Mouse (Mus musculus) megakaryocyte progenitor cell, adult 5-6 weeks (primary cell): ENCODE results near the gene Mettl7b. TPM values are rescaled to one million over a fixed set of nuclear protein-coding genes. Genes with fewer than 3 reads are reported as not detected.
A peak's percentile ranks its signal among the peaks of the same experiment; 100 is the strongest.
"Not testable (repeated sequence)": the region's sequence is repeated elsewhere in the genome, so short reads cannot be mapped to it uniquely, and the experiment has no call there.

Experiments
- ATAC-seq: replicated peaks from 2 replicates; pipeline ENCODE4 v1.8.0; 2016; ENCODE audit warnings: mild to moderate bottlenecking, moderate TSS enrichment, inconsistent platforms; ENCODE audit not compliant: poor library complexity
- total RNA-seq, 2 experiments: library from RNA; stranded (forward) in 1 of 2; stranded (reverse) in 1 of 2; fragments of 157-497, 149-512 nt in 1 of 2; fragments of 200-1000 nt in 1 of 2; gene quantifications; 2 replicates each; pipeline versions ENCODE4 v1.2.3 to v1.2.4; 2015 to 2017

Gene Mettl7b
- total RNA-seq (2015) (not detected in 2 replicates), total RNA-seq (2017) (not detected in 2 replicates)

DNA sequence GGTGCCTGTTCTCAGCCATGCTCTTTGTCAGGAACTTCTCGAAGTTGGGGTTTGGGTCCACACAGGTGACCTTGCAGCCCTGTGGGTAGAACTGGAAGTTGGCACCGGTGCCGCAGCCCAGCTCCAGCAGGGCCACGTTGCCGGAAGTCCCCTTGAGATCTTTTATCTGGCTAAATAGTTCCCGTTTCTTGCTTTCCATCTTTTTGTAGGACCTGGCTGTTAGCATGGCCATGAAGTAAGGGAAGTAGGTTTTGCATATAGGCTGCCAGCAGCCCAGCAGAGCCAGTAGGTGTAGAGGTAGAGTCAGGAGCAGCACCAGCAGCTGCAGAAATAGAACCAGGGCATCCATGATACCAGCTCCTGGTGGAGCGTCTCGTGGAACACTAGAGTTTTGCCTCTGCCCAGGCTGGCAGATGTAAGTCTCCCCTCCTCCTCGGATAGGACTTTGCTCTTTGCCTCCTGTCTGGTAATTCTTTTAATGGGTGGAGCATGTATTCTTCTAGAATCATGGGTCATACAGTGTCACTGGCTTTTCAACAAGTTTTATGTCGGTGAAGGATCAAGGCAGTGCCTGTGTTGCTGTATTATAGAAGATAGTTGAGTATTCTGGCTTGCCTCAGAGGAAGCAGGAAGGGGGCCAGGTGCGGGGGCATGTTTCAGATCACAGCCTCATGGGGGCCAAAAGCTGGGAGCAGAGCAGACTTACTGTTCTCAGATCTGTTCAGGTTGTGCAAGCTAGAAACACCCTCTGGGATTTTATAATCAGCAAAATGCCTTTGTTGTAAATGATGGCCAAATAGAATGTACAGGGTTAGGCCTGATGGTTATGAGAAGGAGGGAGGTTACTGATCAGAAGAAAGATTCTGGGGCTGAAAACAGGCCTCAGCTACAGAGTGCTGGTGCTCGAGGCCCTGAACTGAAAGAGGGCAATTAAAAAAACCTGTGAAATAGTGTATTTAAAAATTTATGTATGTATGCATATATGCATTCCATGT, at the start of gene Mettl7b:
Gene Mettl7b (minus strand): TSS at position 399 of the 995 bp plus-strand sequence.
- ATAC-seq: peak; percentile 63

DNA sequence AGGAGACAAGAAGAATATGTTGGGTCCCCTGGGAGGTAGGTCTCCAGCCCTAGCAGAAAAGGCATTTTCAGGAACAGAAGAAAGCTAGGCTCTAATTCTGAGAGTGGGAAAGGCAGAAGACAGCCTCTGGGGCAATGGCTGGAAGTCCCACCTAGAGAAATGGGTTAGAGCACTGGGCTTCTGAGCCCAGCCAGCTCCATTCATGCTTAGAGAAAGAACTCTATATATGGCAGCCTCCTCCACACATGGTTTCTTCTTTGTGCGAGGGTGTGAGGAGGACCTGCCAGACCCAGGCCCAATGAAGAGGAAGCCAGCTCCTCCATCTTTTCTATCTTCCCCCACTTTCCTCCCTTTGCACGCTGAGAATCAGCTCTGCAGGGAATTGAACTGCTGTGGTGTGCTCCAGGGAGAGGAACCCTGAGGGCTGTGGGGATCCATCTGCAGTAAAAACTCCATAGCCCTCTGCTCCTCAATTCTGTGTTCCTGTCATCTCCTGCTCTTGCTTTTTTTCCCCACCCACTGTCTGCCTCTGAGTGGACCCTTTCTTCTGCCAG, 49.6 kb upstream of the Mettl7b start, which contains the start of gene Olfr763:
Gene Olfr763 (plus strand): TSS at position 504 of the 554 bp plus-strand sequence.
- ATAC-seq: no peak

DNA sequence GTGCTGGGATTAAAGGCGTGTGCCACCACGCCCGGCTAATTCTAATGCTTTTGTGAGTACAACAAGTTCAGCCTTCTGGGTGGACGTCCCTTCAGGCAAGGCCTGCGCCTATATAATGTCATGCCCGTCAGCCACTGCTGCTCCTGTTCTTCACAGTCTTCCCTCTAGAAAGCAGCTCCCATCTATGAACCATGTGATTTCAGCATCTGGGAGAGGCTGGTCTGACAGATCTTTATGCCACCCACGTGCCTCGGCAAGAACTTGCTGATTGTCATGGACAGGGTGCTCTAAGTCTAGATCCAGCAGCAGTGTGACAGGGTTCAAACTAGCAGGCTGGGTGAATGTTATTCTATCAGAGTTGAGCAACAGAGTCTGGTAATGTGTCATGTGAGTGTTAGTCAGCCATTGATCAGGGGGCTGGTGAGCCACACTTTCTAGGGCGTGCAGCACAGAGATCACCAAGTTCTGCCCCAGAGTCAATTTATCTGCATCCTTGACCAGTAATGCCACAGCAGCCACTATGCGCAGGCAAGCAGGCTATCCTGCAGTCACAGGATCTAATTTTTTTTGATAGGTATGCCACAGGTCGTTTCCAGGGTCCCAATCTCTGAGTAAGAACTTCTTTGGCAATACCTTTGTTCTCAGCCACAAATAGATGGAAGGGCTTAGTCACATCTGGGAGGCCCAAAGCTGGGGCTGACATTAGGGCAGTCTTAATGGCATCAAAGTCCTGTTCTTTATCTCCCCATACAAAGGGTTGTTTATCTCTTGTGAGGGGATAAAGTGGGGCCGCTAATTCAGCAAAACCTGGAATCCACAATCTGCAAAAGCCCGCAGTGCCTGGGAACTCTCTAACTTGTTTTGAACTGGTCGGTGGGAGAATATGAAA, 43.5 kb upstream of the Mettl7b start:
- ATAC-seq: no peak

DNA sequence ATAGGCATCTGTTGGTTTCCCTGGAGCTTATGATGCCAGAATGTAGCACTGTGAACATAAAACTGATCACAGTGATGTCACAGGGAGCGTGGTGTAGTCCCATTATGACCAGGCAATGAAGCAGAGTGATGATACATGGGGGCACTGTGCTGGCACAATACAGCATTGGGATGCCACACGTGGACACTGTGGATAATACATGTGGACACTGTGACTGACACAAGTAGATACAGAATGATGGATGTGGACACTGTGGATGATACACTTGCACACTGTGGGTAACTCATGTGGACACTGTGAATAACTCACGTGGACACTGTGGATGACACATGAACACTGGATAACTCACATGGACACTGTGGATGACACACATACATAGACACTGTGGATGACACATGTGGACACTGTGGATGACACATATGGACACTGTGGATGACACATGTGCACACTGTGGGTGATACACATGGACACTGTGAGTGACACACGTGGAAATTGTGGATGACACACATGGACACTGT, 35.8 kb upstream of the Mettl7b start:
- ATAC-seq: no peak

DNA sequence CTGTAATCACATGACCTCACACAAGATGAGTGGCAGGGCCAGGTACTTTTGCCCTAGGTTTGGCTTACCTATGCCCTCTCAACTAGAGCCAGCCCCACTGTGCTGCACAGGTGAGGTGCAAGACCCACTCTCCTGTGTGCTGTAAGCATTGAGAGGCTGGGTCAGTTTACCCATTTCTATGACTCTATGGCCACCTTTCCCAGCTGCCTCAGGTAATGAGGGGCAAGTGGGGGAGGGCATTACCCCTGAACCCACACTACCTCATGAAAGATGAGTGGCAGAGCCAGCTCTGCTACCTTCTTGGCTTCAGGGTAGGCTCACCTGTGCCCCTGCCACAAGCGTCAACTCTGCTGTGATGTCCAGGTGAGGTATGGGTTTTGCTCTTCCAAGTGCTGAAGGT, 35.0 kb upstream of the Mettl7b start:
- ATAC-seq: no peak

DNA sequence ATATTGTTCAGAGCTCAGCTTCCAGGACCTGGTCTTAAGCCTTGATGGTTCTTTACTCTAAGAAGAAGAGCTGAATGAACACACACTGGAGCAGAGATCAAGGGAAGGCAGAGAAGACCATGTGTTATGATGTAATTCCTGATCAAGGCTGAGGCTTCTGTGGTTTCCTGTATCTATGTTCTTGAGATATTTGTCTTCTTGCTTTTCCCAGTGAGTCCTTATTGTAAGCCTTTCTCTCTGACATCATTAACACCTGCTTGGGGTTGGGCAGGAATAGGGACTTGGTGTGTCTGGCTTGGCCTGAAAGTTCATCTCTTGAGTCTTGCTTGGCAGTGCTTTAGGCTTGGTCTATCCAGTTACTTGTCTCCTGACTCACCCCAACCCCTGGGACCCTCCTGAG, 30.2 kb upstream of the Mettl7b start:
- ATAC-seq: peak; percentile 56

DNA sequence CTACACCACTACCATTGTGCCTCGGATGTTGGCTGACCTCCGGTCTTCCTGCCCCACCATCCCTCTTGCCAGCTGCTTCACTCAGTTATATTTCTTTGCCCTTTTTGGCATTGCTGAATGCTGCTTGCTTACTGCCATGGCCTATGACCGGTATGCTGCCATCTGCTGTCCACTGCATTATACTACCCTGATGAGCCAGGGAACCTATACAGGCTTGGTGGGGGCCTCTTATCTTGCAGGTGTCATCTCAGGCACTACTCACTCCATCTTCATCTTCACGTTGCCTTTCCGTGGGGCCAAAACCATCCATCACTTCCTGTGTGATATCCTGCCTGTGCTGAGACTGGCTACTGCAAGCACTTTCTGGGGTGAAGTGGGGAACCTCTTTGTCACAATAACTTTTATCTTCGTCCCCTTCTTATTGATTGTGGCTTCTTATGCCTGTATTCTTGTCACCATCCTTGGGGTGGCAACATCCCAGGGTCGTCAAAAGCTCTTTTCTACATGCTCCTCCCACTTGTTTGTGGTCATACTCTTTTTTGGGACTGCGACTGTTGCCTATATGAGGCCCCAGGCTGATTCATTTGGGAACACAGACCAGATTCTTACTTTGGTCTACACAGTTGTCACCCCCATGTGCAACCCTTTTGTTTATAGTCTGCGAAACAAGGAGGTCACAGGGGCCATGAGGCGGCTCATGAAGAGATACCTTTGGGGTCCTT, 29.5 kb upstream of the Mettl7b start:
- peak; percentile 92 for ATAC-seq

DNA sequence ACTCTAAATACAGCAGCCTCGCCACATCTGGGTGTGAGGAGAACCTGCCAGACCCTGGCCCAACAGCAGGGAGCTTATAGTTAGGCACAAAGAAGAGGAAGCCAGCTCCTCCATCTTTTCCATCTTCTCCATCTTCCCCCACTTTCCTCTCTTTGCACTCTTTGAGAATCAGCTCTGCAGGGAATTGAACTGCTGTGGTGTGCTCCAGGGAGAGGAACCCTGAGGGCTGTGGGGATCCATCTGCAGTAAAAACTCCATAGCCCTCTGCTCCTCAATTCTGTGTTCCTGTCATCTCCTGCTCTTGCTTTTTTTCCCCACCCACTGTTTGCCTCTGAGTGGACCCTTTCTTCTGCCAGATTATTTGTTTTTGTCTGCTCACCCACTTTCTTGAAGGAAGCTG, 28.3 kb upstream of the Mettl7b start, which contains the start of gene Olfr9:
Gene Olfr9 (plus strand): TSS at position 301 of the 400 bp plus-strand sequence.
- not testable (repeated sequence) for ATAC-seq

DNA sequence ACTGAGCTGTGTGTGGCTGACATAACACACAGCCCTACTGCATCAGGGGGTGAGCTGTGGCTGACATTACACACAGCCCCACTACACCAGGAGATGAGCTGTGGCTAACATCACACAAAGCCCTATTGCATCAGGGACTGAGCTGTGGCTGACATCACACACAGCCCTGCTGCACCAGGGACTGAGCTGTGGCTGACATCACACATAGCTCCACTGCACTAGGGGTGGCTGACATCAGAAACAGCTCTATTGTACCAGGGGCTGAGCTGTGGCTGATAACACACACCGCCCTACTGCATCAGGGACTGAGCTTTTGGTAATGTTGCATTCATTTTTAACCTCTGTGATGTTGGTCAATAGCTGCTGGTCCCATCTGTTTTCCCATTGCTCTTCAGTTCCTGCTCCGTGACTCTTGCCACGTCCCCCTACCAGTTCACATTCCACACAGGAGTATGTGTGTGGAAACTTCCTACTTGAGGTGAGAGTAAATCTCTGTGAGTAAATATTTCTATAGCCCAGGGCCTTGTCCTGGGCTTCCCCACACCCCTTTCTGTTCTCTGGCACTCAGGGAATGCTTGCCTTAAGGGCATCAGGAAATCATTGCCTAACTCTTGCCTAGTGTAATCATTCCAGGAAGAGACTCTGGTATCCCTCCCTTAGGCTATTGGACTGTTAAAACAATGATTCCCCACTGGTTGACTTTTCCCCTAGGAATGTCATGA, 20.0 kb upstream of the Mettl7b start:
- ATAC-seq: no peak; the same call in 1 of the 2 replicates

DNA sequence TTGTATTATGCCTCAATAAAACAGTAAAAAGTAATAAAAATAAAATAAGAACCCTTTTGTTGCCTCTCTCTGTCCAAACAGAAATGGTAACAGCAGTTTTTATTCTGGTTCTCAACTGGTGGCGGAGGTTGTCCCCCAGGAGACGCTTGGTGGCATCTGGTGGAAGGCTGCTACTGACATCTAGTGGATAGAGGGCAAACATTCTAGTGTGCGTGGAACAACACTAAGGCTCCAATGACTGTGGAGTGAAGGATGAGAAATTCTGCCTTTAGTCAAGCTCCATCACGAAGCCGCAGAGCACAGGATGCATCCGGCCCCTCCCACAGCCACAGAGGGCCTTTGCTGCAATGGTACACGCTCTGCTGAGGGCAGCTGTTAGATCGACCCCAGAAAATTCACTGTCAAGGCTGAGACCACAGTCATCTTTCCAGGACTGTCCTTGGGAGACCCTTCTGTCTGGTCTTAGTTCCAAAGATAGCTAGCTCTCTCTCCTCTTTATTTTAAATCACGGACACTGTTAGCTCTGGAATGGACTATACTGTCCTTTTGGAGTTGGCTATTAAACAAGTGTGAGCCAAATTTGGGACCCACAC, 16.8 kb upstream of the Mettl7b start:
- ATAC-seq: peak; percentile 98

DNA sequence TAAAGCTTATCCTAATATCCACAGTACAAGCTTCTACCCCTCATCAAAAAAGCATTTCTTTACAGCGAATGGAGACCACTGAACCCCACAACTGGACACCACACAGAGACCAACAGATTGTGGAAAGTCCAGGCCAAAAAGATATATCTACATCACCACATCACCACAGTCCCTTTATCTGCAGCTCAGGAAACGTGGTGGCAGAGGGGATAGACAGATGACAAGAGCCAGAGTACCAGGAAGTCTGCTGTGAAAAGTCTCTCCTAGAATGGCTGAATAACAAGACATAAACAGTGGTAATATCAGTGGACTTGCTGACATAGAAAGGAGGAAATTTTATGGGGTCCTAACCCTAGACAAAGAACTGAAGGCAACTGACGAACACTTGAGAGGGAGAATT, 15.6 kb upstream of the Mettl7b start:
- ATAC-seq: no peak

DNA sequence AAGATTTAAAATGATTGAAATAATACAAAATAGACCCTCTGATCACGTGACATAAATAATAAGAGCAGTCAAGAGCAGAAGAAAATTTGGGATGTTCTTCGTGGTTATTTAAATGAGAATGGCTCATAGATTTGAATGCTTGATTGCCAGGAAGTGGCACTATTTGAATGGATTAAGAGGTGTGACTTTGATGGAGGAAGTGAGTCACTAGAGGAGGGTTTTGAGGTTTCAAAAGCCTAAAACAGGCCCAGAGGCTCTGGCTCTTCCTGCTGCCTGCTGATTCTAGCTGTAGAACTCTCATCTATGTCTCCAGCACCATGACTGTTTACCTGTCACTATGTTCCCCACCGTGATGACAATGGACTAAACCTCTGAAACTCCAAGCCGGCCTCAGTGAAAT, 12.1 kb upstream of the Mettl7b start:
- ATAC-seq: no peak

DNA sequence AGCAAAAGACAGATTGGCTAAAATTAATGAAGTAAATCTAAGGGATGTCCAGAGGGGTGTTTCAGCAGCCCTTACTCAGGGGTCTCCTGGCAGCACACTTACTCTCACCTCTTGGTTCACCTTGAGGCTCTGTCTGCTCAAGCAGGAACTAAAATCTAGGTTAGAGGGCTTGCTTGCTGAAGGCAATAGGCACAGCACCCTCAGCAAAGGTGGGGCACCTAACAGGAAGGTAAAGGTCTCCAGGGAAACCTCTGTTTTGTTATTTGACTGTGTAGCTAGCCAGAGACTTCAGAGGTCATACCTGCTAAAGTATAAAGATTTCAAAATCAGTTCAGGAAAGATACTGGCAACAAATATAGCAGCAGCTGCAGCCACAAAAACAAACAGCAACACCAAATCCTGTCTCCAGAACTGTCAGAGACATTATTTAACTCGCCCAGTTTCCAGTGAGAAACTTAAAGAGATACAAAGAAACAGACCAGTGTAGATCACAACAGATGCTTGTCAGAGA, 10.0 kb upstream of the Mettl7b start:
- ATAC-seq: no peak

DNA sequence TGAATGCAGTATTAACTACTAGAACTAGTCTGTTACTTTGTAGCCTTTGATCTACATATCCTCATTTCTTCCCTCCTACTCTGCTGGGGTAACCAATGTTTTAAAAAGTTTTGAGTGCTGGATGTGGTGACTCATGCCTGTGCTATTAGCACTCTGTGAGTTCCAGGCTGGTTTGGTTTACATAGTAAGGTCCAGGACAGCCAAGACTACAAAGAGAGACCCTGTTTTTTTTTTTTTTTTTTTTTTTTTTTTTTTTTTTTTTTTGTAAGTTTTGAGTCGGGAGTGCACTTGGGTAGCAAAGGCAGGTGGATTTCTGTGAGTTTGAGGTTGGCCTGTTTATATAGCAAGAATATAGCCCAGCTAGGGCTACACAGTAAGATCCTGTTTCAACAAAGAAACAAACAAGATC, 7.6 kb upstream of the Mettl7b start:
- ATAC-seq: no peak

DNA sequence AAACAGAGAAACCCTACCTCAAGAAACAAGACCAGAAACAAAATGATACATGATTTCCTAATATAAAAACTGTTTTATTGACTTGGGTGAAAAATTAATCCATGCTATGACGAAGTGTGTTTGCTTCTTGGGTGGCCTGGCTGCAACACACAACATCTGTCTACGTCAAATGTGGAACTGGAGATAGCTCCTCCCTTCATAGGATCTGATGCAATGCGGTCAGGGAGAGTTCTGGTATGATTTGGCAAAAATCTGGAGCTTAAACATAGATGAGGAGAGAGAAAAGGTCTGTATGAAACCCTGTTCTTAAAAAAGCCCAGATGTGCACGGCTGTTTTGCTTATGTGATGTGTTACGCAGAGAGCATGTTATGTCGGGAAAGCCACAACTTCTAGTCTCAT, 5.1 kb upstream of the Mettl7b start:
- ATAC-seq: peak; percentile 95

DNA sequence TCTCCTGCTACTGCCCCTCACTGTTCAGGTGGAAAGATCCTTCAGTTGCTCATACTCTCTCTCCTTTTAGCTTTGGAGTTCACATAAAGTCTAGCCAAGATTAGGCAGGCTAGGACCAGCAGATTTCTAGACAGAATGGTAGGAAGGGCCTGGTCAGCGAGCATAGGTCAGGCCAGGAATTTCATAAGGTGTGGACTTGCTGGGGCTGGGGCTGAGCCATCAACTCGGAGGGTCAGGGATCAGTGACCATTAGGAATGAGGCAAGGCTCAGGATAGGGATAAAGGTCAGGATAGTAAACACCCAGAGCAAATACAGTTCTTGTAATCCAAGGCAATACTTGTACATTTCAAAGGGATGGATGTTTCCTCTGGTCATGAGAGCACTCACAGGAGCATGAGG, 4.2 kb upstream of the Mettl7b start:
- ATAC-seq: no peak

DNA sequence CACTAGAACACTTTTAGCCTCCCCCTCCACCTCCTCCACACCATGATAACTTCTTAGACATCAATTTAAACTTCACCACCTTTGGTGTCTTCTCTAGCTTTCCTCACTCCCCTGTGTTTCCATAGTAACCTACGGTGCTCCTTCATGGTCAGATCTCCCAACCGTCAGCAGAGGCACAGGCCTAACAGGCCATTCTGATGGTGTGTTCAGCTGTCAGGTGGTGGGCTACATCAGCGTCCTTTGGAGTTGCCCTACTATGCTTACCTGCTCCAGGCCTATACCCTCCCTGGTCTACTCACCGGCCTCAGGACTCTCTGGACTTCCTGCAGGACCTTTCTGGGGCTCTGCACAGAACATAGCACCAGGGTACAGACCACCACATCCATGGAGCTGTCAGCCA, 646 bp downstream of the Mettl7b start:
- ATAC-seq: no peak

DNA sequence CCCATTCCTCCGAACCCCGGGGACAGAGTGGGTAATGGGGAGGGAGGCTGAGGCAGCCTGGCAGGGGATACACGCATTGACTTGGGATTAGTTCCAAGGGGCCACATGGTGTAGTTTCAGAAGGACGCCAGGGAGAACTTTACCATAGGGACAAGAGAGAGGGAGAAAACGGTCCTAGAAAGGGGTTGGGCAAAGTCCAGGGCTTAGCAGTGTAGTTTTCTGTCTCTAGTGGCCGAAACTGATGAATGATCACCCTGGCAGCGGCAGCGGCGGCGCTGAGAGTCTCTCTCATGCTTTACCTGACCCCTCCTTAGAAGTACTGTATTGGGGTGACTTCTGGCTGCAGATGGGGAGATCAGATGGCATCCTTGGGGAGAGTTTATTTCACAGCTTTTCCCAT, 2.4 kb downstream of the Mettl7b start:
- no peak for ATAC-seq
